Mouse (Mus musculus) layer of hippocampus, postnatal 14 days (tissue): ENCODE results near the gene B3gnt8. TPM values are rescaled to one million over a fixed set of nuclear protein-coding genes. Genes with fewer than 3 reads are reported as not detected.

Experiments used
- DNase-seq, 2 experiments: peaks; one replicate each; pipeline ENCODE4 v3.0.0; 2021 to 2022; ENCODE audit warnings: low spot score in 2 of 2, mixed read lengths in 1 of 2
- total RNA-seq, 2 experiments: library from RNA; stranded (reverse); gene quantifications; 2 replicates each; pipeline ENCODE4 v1.2.3; 2021

Gene B3gnt8
- total RNA-seq, 2 experiments from 2014 or later = 1.9 to 2.0 TPM

DNA sequence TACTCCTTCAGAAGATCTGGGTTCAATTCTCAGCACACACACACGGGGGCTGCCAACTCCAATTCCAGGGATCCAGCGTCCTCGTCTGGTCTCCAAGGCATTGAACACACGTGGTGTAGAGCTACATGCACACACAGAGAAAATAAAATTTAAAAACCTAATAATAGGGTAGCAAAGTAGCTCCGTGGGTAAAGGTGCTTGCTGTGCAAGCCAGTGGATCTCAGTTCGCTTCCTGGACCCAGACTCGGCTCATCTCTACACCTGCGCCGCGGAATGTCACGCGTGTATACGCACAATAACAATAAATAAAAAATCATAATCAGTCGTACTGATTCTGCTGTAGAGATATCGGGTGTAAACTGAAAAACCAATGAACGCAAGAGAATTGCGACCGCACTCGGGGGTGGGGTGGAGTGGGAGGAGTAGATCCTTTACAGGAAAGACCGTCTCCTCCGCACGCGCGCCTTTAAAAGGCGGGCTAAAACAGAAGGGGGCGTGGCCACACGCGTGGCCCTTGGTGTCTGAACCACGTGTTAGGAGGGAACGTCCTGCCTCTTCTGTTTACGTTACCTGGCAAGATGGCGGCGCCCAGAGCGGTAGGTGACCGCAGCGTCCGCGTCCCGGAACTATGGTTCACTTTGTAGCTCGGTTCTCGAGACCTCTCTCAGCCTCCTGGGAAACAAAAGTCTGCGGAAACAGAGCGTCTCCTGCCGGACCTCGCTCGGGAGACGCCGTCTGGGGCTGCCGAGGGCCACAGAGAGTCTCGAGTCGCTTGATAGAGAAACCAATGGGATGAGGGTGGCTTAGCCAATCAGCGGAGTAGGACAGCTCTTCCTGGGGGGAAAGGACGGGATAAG, 7.4 kb upstream of the B3gnt8 start, which contains the start of gene Dmac2:
Gene Dmac2, plus strand, starts transcription at position 550 of the 857 bp plus-strand sequence.
- peak; percentile 91 to 94 for DNase-seq

DNA sequence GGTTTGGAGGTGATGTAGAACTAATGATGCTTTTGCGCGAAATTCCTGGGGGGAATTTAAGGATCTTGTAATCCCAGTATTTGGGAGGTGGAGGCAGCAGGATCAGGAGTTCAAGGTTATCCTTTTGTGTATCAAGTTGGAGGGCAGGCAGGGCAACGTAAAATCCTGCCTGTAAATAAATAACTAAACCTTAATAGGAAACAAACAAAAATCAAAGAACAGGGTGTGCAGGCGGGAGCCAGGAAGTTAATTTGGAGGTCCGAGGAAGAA, 6.8 kb upstream of the B3gnt8 start:
- no peak for DNase-seq

DNA sequence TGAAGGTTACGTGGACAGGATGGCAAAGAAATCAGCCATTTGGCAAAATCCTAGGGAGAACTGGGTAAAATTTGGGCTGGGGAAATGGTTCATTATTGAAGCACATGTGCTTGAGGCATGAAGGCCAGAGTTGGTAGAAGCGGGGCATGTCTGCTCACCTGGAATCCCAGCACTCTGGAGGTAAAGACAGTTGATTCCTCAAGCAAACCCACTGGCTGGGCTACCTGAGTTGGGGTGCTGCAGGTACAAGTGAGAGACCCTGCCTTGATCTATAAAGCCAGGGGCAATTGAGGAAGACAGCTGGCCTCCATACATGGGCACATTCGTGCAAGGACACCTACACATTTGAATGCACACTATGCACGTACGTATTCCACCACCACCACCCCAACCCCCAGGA, 6.4 kb upstream of the B3gnt8 start:
- no peak for DNase-seq

DNA sequence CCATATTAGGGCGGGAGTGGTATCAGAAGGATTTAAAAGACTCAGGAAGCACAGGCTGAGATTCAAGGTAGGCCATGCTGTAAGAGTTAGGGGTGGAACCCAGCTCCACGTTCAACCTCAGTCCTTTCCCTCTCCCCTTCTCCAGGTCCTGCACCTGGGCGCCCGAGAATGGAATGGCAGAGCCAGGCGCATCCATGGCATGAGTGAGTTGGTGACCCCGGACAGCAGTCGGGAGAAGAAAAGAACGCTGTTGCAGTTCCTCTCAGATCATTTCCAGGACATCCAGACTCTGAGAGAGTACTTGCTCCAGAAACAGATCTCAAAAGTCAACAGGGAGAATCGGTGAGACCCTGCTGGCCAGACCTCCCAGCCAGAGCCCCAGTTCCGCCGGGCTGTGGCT, 5.7 kb upstream of the B3gnt8 start:
- no peak for DNase-seq

DNA sequence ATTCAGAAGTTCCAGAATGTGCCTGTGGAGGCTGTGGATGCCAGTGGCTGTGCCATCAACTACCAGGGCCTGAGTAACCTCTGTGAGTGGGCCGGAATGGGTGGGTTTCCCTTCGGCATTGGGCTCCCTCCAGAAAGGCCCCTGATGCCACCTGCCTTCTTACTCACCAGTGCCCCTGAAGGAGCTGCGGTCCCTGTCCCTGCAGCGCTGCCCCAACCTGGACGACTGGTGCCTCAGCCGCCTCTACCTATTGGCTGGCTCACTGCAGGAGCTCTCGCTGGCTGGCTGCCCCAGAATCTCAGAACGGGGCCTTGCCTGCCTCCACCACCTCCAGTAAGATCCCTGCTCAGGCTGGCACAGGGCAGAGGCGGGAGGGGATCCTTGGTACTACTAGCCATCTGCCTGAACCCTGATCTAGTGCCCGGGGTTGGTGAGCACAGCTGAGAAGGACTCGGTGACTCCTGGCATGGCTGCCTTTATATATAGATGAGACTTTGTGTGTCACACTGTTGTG, 2.5 kb upstream of the B3gnt8 start:
- no peak for DNase-seq

DNA sequence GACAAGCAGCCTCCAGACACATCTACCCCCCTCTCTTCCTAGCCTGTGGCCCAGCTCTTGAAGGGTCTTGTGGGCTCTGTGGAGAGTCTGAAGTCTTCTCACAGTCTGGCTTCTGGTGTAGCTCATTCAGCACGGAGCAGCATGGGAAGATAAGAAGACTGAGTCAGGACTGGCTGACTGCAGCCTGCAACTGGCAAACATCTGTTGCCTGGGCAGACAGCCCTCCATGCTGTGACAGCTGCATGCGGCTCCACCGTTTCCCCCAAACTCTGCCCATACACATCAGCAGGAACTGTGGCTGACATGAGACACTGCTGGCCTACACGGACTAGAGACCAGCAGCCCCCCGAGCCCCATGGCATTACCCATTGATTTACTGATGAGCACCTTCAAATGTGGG, 1.6 kb upstream of the B3gnt8 start:
- DNase-seq = no peak

DNA sequence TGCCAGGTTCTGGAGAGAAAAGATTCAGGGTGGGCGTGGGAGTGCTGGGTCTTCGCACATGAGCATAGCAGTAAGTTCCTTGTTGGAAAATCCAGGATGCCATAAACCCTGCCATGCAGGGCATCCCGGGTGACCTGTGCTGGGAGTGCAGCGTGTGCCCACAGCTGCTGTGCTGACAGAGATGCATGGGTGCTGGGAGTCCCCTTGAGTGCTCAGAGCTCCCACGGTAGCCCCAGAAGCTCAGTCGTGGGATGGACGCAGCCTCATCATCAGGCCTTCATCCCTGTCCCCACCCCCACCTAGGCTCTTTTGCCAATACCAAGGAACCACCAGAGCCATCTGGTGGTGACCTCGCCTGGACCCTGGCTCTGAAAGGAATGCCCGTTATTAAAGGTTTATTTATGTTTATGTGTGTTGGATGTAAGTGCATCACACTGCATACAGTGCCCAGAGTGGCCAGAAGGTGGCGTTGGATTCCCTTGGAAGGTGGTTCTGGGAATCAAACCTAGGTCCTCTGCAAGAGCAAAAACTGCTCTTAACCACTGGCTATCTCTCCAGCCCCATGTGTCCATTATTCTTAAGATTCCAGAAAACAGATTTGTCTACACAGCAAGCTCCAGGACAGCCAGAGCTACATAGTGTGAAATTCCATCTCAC, 732 bp upstream of the B3gnt8 start:
- no peak for DNase-seq

DNA sequence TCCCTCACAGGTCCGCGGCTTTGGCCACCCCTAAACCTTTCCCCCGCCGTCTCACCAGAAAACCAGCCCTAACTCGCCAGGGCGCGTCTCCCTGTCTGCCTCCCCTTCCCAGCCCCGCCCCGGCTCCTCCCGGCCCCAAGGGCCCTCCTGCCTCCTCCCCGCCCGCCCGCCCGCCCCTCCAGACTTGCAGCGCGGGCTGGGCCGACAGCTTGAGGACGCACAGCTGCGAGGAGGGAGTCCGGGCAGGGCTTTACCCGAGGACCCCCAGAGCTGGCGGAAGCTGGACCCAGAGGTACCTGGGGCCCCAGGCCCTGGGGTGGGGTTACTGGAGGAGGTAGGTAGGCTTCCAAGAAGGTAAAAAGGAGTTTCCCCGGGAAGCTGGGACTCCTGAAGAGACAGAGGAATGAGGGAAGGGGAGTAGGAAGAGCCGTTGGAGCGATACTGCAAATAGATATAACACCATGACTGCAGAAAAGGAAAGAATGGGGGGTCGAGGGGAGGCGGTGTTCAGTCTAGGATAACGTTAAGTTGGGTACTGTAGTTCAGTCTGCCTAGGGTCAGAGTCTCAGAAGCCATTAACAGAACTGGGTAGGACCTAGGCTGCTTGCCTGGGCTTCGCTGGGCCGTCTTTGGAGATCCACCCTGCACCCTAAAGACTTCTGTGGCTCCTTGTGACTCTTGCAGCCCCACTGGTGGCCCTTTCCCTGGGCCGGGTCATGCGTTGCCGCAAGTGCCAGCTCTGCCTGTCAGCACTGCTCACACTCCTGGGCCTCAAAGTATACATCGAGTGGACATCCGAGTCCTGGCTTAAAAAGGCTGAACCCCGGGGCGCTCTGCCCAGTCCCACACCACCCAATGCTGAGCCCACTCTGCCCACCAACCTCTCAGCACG, 1.2 kb downstream of the B3gnt8 start:
- no peak for DNase-seq

DNA sequence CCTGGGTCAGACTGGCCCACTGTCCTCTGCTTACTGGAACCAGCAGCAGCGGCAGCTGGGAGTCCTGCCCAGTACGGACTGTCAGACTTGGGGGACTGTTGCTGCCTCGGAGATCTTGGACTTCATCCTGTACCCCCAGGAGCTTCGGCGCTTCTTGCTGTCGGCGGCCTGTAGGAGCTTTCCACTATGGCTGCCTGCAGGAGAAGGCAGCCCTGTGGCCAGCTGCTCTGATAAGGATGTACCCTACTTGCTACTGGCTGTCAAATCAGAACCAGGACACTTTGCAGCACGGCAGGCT, 1.8 kb downstream of the B3gnt8 start:
- DNase-seq = no peak

DNA sequence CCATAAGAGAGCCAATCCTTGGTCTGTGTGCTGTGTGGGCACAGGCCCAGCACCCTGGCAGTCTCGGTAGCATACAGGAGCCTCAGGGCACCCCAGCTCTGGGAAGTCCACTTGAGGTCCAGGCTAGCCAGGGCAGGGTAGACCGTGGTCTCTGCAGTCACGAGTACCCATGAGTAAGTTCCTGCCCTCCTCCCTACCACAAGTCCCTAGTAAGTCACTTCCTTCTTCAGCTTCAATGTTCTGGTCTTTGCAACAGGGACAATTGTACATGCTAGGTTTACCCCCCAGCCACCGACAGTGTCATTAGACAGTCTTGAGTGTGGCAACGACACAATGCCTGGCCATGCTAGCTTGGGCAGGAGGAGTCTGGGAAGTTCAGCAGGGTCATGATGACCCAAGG, 6.2 kb downstream of the B3gnt8 start:
- DNase-seq = no peak

DNA sequence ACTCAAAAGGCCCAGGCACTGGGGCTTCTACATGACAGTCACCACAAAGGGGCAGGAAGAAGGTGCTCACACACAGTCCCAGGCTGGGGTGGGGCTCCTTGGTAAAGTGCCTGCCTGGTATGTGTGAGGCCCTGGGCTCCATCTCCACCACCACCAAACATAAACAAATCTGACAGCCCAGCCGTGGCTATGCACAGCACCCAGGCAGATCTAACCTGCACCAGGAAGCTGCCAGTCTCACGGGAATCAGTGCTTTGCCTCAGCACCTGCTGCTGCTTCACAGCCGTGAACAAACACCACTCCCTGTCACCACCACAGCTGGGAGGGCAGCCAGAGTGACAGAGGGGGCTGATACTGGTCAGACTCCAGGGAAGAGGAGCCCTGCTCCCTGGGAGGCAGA, 9.9 kb downstream of the B3gnt8 start:
- DNase-seq = no peak

DNA sequence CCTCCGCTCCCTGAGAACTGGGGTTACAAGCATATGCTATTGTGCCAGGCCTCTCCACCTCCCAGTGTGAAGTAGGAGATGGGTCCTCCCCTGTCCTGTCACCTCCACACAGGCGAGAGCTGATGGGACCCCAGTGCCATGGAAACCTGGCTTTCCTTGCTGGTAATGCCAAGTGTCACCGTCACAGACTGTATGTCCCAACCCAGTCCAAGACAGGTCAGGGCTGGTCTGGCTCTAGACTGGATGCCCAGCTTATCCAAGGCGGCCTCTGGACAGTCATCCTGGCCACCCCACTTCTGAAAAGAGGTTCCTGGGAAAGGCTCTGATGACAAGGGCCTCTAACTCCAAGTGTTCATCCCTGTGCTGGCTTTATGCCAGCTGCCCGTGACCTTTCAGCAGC, 10.6 kb downstream of the B3gnt8 start:
- no peak for DNase-seq

DNA sequence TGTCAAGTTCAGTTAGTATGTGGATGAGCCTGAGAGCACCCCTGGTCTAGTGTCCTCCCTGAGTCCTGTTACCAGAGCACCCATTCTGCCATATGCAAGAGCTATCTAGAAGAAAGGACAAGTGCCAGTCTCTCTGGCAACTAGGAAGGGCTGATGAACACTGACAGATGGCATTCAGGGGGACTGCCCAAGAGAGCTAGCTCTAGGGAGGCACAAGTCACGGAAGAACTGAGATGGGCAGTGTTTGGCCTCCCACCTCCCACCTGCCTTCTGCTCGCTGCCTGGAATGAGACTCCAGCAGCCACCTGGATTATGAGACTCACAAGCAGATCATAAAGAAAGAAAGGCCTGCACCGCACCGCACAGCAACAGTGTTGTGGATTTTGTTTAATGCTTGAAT, 13.3 kb downstream of the B3gnt8 start:
- no peak for DNase-seq

DNA sequence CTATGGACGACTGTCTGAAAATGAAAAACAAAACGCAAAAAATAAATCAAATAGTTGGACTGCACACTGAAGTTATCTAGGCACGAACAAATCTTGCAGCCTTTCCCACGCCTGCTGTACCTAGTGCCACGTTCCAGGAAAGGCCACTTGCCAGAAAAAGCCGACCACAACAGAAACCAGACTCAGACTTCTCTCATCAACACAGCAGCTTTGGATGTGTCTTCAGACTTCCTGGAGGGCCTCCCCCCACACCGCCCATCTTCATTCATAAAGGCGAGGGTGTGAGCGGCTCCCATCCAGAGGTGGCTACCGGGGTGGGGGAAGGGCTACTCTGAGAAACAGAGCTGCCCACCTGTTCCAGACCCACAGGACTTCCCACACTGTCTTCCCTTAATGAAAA, 17.7 kb downstream of the B3gnt8 start:
- no peak for DNase-seq

DNA sequence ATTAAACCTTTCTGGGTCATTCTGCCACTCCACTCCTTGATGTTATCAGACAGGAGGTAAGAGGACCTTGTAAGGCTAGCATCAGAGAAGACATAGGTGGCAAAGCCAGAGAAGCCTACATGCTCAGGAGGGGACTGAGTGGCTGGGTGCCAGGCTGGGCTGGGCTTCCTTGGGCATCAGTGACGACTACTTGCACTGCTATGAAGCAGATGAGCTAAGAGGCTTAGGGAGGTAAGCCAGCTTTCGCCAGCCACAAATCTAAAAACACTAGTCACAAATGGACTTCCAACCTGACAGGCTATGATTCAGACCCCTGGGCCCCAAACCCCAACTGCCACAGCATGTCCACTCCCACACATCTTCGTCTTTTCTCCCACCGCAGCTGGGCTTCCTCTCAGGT, 18.2 kb downstream of the B3gnt8 start:
- DNase-seq = no peak

DNA sequence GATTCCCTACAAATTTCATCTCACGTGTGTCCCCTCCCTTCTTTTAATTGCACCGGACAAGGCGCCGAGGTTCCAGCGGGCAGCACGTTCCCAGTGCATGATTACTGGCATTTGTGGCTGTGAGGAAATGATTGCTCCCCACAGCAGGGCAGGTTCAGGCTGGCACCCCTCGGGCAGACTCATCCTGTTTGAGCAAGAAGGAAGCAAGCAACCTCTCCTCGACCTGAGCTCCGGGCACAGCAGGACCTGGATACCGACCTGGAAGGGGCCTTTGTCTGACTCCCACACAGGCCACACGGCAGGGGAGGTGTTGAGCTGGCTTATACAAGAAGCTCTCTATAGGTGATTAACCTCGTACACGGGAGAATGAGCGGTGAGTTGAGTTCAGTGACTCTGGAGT, 18.6 kb downstream of the B3gnt8 start:
- no peak for DNase-seq

DNA sequence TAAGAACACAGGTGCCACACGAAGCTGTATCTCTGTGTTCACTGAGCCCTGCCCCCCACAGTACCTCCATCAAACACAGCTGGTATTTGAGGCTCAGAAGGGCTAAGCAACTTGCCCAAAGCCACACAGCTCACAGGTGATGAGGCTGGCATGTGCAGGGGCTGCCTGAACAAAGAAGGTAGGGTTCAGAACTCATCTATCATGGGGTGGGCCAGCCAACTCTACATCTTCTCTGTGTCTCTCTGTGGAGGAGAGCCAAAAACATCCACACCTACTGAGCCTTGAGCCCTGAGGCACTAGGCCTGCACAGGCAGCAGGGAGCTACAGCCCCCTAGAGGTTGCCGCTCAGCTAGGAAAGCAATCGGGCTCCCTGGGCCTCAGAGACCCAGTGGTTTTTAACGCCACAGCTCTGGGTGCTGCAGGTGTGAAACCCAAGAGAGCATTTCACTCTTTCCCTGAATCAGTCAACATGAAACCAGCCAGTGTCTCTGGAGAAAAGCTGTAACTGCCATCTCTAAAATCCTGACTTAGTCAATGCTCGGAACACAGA, 21.2 kb downstream of the B3gnt8 start:
- DNase-seq = no peak

DNA sequence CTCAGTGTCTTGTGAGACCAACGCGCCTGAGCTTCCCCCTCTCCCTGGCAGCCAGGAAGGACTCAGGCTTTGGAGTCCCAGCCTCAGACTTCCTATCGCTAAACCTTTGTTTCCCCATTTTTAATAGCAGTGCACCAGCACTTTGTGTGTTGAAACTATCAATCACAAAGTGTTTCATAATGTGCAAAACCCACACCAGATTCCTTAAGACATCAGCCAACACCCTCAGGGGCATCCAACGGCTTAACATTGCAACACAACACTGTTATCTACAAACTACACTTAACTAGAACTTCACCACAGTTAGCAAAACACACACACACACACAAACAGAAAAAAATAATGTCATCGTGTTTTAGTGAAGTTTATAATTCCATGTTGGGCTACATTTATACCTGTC, 23.4 kb downstream of the B3gnt8 start:
- DNase-seq = no peak

DNA sequence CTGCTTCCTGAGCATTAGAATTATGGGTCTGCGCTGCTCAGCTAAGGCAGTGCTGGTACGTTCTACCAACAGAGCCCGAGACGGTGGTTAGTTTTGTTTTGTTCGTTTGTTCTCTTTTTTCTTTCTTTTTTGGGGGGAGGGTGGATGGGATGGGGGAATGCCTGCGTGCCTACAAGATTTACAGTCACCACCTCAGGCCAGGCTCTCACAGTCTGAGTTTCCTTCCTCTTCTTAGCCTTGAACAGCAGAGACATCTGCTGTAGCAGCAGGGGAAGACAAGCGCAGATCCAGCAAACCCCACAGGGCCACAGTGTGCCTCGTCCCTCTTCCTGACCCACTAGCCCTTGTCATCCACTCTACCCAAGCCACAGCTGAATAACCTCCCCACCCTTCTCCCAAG, 24.8 kb downstream of the B3gnt8 start:
- DNase-seq = no peak

DNA sequence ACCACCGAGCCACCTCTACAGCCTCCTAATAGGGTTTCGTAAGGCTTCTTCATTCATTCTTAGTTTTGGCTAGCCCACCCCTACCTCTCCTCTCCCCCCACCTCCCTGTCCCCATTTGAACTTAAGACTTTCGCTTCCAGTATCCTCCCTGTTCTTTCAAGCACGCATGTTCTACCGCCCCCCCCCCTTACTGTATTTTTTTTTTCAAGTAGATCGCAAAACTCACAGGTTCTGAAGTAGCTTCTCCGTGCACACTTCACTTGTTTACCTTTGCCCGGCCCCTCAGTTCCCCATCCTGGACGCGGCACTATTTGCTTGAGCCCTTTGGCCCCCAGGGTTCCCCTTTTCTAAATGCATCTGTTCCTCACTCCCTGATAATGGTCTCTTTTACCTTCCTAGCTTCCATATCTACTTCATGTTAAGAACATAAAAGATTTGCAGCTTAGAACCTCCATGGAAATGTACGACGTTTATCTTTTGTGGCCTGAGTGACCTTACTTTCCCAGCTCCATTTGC, 25.8 kb downstream of the B3gnt8 start:
- no peak for DNase-seq

DNA sequence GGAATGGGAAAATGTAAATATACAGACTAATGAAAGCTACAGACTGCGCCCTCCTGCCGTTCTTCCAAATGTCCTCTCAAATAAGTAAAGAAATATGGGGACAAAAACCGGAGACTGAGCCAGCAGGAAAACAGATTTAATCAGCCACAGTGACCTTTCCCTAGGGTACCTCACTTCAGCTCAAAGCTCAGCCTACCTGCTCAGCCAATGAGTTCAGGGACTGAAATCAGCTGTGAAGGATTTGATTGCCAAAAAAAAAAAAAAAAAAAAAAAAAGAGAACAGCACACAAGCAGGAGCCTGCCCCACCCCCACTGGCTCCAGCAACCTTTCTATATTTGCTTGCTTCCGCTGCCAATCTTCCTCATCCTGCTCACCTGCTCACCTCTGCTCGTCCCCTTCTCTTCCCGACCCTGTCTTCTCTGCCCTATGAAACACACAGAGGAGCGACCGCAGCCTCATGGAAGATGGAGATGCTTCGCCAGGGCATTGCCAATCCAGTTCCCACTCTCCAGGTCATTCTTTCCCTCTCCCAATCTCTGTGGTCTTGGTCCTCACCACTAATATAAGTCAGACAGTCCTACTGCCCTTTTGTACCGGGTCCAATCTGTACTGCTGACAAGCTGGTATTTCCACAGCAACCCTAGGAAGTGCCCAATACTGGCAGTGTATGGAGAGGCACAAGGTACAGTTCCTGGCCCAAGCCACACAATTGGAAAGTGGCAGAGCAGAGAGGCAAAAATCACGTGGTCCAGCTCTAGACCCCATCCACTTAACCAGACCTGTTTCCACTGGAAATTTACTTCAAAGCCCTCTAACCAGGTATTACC, 29.4 kb downstream of the B3gnt8 start:
- no peak for DNase-seq
